Mouse (Mus musculus) hematopoietic stem cell, adult 5-6 weeks (primary cell): Measurements from ENCODE around the gene 1700006A11Rik. TPM values are rescaled to one million over a fixed set of nuclear protein-coding genes. Genes with fewer than 3 reads are reported as not detected.
"Not testable (repeated sequence)": the region's sequence is repeated elsewhere in the genome, so short reads cannot be mapped to it uniquely, and the experiment has no call there.

Experiments used
- ATAC-seq, 2 experiments: fragments of 125-278 bp in 1 of 2; replicated peaks in 1 of 2; 2 replicates each; pipeline ENCODE4 v1.8.0; 2016 to 2017; ENCODE audit warnings: inconsistent platforms in 2 of 2, mild to moderate bottlenecking in 2 of 2, moderate number of reproducible peaks in 2 of 2, low read depth in 1 of 2, moderate TSS enrichment in 1 of 2; ENCODE audit not compliant: low FRiP score in 2 of 2, poor library complexity in 2 of 2, severe bottlenecking in 2 of 2, insufficient read depth in 1 of 2, low TSS enrichment in 1 of 2
- total RNA-seq: library from RNA; stranded (forward); fragments of 172-1452, 232-1000 nt; gene quantifications from 2 replicates; pipeline ENCODE4 v1.2.3, GENCODE M21; 2017

1700006A11Rik gene
- total RNA-seq: not detected in 2 replicates

- ATAC-seq: no peak
Observed at GRCm38 (mm10) chr3:124425940-124426339, at the start of gene 1700006A11Rik. Gene 1700006A11Rik, minus strand, starts transcription at chr3:124426040.

DNA sequence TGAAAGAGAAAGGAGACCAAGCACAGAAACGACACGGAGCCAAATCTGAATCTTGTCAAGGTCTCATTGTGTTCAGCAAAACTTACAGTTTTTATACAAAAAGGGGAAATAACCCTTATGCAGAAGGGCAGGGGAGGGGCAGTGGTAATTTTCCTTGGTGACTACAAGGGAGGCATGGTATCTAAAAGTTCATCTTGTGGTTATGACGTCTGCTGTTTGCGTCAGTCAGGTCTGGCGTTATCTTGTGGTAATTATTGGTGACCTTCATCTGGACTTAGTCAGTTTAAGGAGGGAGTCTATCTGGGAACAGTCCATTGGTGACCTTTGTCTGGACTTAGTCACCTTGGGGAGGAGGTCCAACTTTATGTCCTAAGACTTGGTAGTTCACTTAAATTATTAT, 48.5 kb upstream of the 1700006A11Rik start:
- not testable (repeated sequence) for ATAC-seq

- no peak for ATAC-seq
Observed at GRCm38 (mm10) chr3:124466102-124466730, 40.4 kb upstream of the 1700006A11Rik start.

GRCm38 (mm10) chr3:124392201-124392600, 33.6 kb downstream of the 1700006A11Rik start:
- no peak for ATAC-seq

GRCm38 (mm10) chr3:124390101-124390500, 35.7 kb downstream of the 1700006A11Rik start:
- no peak for ATAC-seq

DNA sequence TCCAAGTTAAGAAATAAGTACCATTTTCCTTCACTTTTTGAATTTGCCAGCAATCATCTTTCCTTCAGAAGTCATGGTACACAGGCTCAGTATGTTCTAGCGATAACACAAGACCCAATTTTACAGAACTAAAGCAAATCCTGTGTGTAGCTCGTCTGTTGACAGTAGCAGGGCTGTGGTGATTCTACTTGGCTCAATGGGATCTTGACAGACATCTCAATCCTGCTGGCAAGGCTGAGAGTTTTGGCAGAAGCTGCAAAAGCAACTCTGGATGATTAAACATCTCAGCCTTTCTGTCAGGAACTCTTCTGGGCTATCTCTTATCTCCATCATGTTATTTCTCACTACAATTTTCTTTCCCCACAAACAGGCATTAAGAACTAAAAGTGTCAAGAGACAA, 36.2 kb downstream of the 1700006A11Rik start:
- no peak for ATAC-seq

- not testable (repeated sequence) for ATAC-seq
Observed at GRCm38 (mm10) chr3:124385377-124385776, 40.5 kb downstream of the 1700006A11Rik start.

GRCm38 (mm10) chr3:124372031-124372430, 53.8 kb downstream of the 1700006A11Rik start:
- ATAC-seq: no peak

GRCm38 (mm10) chr3:124357533-124357932, 68.3 kb downstream of the 1700006A11Rik start:
- no peak for ATAC-seq

Other genes starting within 250 kb of the 1700006A11Rik start
- not detected in 2 replicates for gene Tram1l1, start 105.2 kb downstream of the 1700006A11Rik start, total RNA-seq
- gene 1700003H04Rik, start 155.1 kb upstream of the 1700006A11Rik start, total RNA-seq: not detected in 2 replicates